Mouse (Mus musculus) ES-E14 (cell line): ENCODE results near the gene Zp3r.

Experiments
- CHD2 ChIP-seq: IDR thresholded peaks from 2 replicates; pipeline ENCODE4 v1.6.1; 2014; ENCODE audit warnings: mild to moderate bottlenecking, low read depth, low read length, inconsistent platforms
- HCFC1 ChIP-seq: IDR thresholded peaks from 2 replicates; pipeline ENCODE4 v1.6.1; 2012; ENCODE audit warnings: low read length, inconsistent platforms, borderline replicate concordance; ENCODE audit not compliant: insufficient read depth
- MAFK ChIP-seq: IDR thresholded peaks from 2 replicates; pipeline ENCODE4 v1.6.1; 2014; ENCODE audit warnings: mild to moderate bottlenecking, low read depth, low read length, inconsistent platforms; ENCODE audit not compliant: insufficient read depth
- ZC3H11A ChIP-seq: IDR thresholded peaks from 2 replicates; pipeline ENCODE4 v1.6.1; 2012; ENCODE audit warnings: low read depth, mild to moderate bottlenecking, inconsistent platforms, low read length, borderline replicate concordance
- ZNF384 ChIP-seq: IDR thresholded peaks from 2 replicates; pipeline ENCODE4 v1.6.1; 2012; ENCODE audit warnings: low read depth, low read length, inconsistent platforms

- TF ChIP-seq ZC3H11A = no peak
- TF ChIP-seq MAFK = no peak
- no peak for TF ChIP-seq CHD2
- no peak for TF ChIP-seq ZNF384
- no peak for TF ChIP-seq HCFC1
These were observed 11.5 kb upstream of the Zp3r start for GRCm38 (mm10) chr1:130640967-130641366.
